Mouse (Mus musculus) adrenal gland, postnatal 10 days (tissue): ENCODE data around the gene Jhy. TPM values are rescaled to one million over a fixed set of nuclear protein-coding genes. Genes with fewer than 3 reads are reported as not detected.

ENCODE experiments used
- DNase-seq: peaks from one replicate; pipeline ENCODE4 v3.0.0; 2021; ENCODE audit warnings: mixed read lengths
- long read RNA-seq, 2 experiments: library from polyadenylated mRNA; stranded (forward); transcript quantifications; one replicate each; pipeline ENCODE4 v2.0.0; 2021
- total RNA-seq, 2 experiments: library from RNA; stranded (reverse); gene quantifications; 2 replicates each; pipeline ENCODE4 v1.2.3; 2021

The Jhy gene
- under 1 TPM; 0.15 TPM for total RNA-seq
- long read RNA-seq, experiment 1 = 0 reads
- long read RNA-seq, experiment 2, partial matches to known transcripts = 0 of 1 reads
- long read RNA-seq, experiment 2, other reads (novel, unspliced or antisense) = 1 of 1 reads

GRCm38 (mm10) chr9:40963586-40964417, at the start of gene Jhy:
Gene Jhy, minus strand, starts transcription at chr9:40964118.
- peak; percentile 3 for DNase-seq

- DNase-seq = no peak
These were observed 48.5 kb upstream of the Jhy start for GRCm38 (mm10) chr9:41012456-41012855.

- DNase-seq = no peak
These were observed 47.9 kb upstream of the Jhy start for GRCm38 (mm10) chr9:41011512-41012436.

- no peak for DNase-seq
These were observed 43.9 kb upstream of the Jhy start for GRCm38 (mm10) chr9:41007785-41008184.

GRCm38 (mm10) chr9:41004415-41004814, 40.5 kb upstream of the Jhy start, which contains the start of gene Crtam:
Gene Crtam, minus strand, starts transcription at chr9:41004628.
- no peak for DNase-seq

GRCm38 (mm10) chr9:40997116-40997779, 33.3 kb upstream of the Jhy start:
- no peak for DNase-seq

GRCm38 (mm10) chr9:40994075-40994474, 30.2 kb upstream of the Jhy start:
- no peak for DNase-seq

- DNase-seq = peak; percentile 10
These were observed 27.6 kb upstream of the Jhy start for GRCm38 (mm10) chr9:40991511-40991910.

GRCm38 (mm10) chr9:40989940-40990588, 26.1 kb upstream of the Jhy start:
- DNase-seq = peak; percentile 71

- DNase-seq = no peak
These were observed 20.4 kb upstream of the Jhy start for GRCm38 (mm10) chr9:40984313-40984712.

GRCm38 (mm10) chr9:40983758-40984157, 19.8 kb upstream of the Jhy start:
- DNase-seq = no peak

GRCm38 (mm10) chr9:40982480-40982879, 18.6 kb upstream of the Jhy start:
- peak; percentile 48 for DNase-seq

- DNase-seq = no peak
These were observed 10.3 kb upstream of the Jhy start for GRCm38 (mm10) chr9:40974042-40974801.

GRCm38 (mm10) chr9:40964418-40964714, 448 bp upstream of the Jhy start:
- DNase-seq = no peak

- no peak for DNase-seq
These were observed 2.5 kb downstream of the Jhy start for GRCm38 (mm10) chr9:40961401-40961800.

- DNase-seq = no peak
These were observed 14.8 kb downstream of the Jhy start for GRCm38 (mm10) chr9:40949039-40949615.

- DNase-seq = no peak
These were observed 15.4 kb downstream of the Jhy start for GRCm38 (mm10) chr9:40948473-40948872.

- DNase-seq = no peak
These were observed 16.8 kb downstream of the Jhy start for GRCm38 (mm10) chr9:40947131-40947530.

- DNase-seq = no peak
These were observed 26.5 kb downstream of the Jhy start for GRCm38 (mm10) chr9:40937425-40937824.

- DNase-seq = no peak
These were observed 30.6 kb downstream of the Jhy start for GRCm38 (mm10) chr9:40933323-40933722.
